Mouse (Mus musculus): ENCODE data around the gene Tom1l2. TPM values are rescaled to one million over a fixed set of nuclear protein-coding genes. Genes with fewer than 3 reads are reported as not detected.

Tom1l2 gene
- polyA plus RNA-seq, 1 experiment, result 22.3 TPM

- Histone ChIP-seq H3K36me3 (ENCODE audit: control insufficient read depth, insufficient read depth, low read length) (no peaks in the 10 kb centered on the region), H3K4me3 (ENCODE audit: control insufficient read depth, low read depth, low read length) (no peak overlapping the region), H3K27ac (ENCODE audit: control insufficient read depth, insufficient read depth, low read depth, low read length) (no peak overlapping the region), H3K27me3 (ENCODE audit: control insufficient read depth, insufficient read depth, low read length) (no peaks in the 10 kb centered on the region), H3K4me1 (ENCODE audit: control insufficient read depth, insufficient read depth, low read length) (peaks cover 3% of the 10 kb centered on the region)
- TF ChIP-seq CTCF (IDR thresholded peaks at IDR 0.05; ENCODE audit: control insufficient read depth, insufficient read depth, insufficient replicate concordance, low read depth, low read length) (no peak), POLR2A (IDR thresholded peaks at IDR 0.05; ENCODE audit: control insufficient read depth, low read depth, low read length) (no peak)
These were observed 167.1 kb downstream of the Tom1l2 start for GRCm38 (mm10) chr11:60185396-60186231.

- Histone ChIP-seq H3K36me3 (ENCODE audit: control insufficient read depth, insufficient read depth, low read length) (no peaks in the 10 kb centered on the region), H3K4me3 (ENCODE audit: control insufficient read depth, low read depth, low read length) (no peak overlapping the region), H3K27me3 (ENCODE audit: control insufficient read depth, insufficient read depth, low read length) (no peaks in the 10 kb centered on the region), H3K27ac (ENCODE audit: control insufficient read depth, insufficient read depth, low read depth, low read length) (no peak overlapping the region), H3K4me1 (ENCODE audit: control insufficient read depth, insufficient read depth, low read length) (peaks cover 3% of the 10 kb centered on the region)
- TF ChIP-seq CTCF (IDR thresholded peaks at IDR 0.05; ENCODE audit: control insufficient read depth, insufficient read depth, insufficient replicate concordance, low read depth, low read length) (no peak), POLR2A (IDR thresholded peaks at IDR 0.05; ENCODE audit: control insufficient read depth, low read depth, low read length) (no peak)
These were observed 168.1 kb downstream of the Tom1l2 start for GRCm38 (mm10) chr11:60184346-60185325.

- H3K4me1 ChIP-seq (ENCODE audit: control insufficient read depth, insufficient read depth, low read length), result peaks cover under 1% of the 10 kb centered on the region
- no peak overlapping the region for H3K4me3 ChIP-seq (ENCODE audit: control insufficient read depth, low read depth, low read length)
- no peaks in the 10 kb centered on the region for H3K36me3 ChIP-seq (ENCODE audit: control insufficient read depth, insufficient read depth, low read length)
- no peak for TF ChIP-seq CTCF (IDR thresholded peaks at IDR 0.05; ENCODE audit: control insufficient read depth, insufficient read depth, insufficient replicate concordance, low read depth, low read length)
- TF ChIP-seq POLR2A (IDR thresholded peaks at IDR 0.05; ENCODE audit: control insufficient read depth, low read depth, low read length), result no peak
- no peaks in the 10 kb centered on the region for H3K27me3 ChIP-seq (ENCODE audit: control insufficient read depth, insufficient read depth, low read length)
- H3K27ac ChIP-seq (ENCODE audit: control insufficient read depth, insufficient read depth, low read depth, low read length), result no peak overlapping the region
These were observed 170.0 kb downstream of the Tom1l2 start for GRCm38 (mm10) chr11:60182741-60183140.

GRCm38 (mm10) chr11:60182116-60182670 is 170.5 kb downstream of the Tom1l2 start:
- H3K36me3 ChIP-seq (ENCODE audit: control insufficient read depth, insufficient read depth, low read length), result no peaks in the 10 kb centered on the region
- no peak overlapping the region for H3K4me3 ChIP-seq (ENCODE audit: control insufficient read depth, low read depth, low read length)
- no peaks in the 10 kb centered on the region for H3K27me3 ChIP-seq (ENCODE audit: control insufficient read depth, insufficient read depth, low read length)
- TF ChIP-seq POLR2A (IDR thresholded peaks at IDR 0.05; ENCODE audit: control insufficient read depth, low read depth, low read length) (no peak), CTCF (IDR thresholded peaks at IDR 0.05; ENCODE audit: control insufficient read depth, insufficient read depth, insufficient replicate concordance, low read depth, low read length) (no peak)
- H3K27ac ChIP-seq (ENCODE audit: control insufficient read depth, insufficient read depth, low read depth, low read length), result no peak overlapping the region
- H3K4me1 ChIP-seq (ENCODE audit: control insufficient read depth, insufficient read depth, low read length), result peaks cover 6% of the 10 kb centered on the region

- H3K4me3 ChIP-seq (ENCODE audit: control insufficient read depth, low read depth, low read length), result no peak overlapping the region
- H3K27ac ChIP-seq (ENCODE audit: control insufficient read depth, insufficient read depth, low read depth, low read length), result no peak overlapping the region
- no peaks in the 10 kb centered on the region; the same call in 1 of the 2 replicates for H3K27me3 ChIP-seq (ENCODE audit: control insufficient read depth, insufficient read depth, low read length)
- peaks cover 26% of the 10 kb centered on the region for H3K4me1 ChIP-seq (ENCODE audit: control insufficient read depth, insufficient read depth, low read length)
- no peaks in the 10 kb centered on the region for H3K36me3 ChIP-seq (ENCODE audit: control insufficient read depth, insufficient read depth, low read length)
- TF ChIP-seq POLR2A (IDR thresholded peaks at IDR 0.05; ENCODE audit: control insufficient read depth, low read depth, low read length), result no peak
These were observed 174.2 kb downstream of the Tom1l2 start for GRCm38 (mm10) chr11:60178506-60178905.

- no peaks in the 10 kb centered on the region; the same call in 1 of the 2 replicates for H3K27me3 ChIP-seq (ENCODE audit: control insufficient read depth, insufficient read depth, low read length)
- H3K4me3 ChIP-seq (ENCODE audit: control insufficient read depth, low read depth, low read length), result no peak overlapping the region
- no peak overlapping the region for H3K27ac ChIP-seq (ENCODE audit: control insufficient read depth, insufficient read depth, low read depth, low read length)
- peaks cover 26% of the 10 kb centered on the region for H3K4me1 ChIP-seq (ENCODE audit: control insufficient read depth, insufficient read depth, low read length)
- no peak for TF ChIP-seq POLR2A (IDR thresholded peaks at IDR 0.05; ENCODE audit: control insufficient read depth, low read depth, low read length)
- TF ChIP-seq CTCF (IDR thresholded peaks at IDR 0.05; ENCODE audit: control insufficient read depth, insufficient read depth, insufficient replicate concordance, low read depth, low read length), result no peak
- no peaks in the 10 kb centered on the region for H3K36me3 ChIP-seq (ENCODE audit: control insufficient read depth, insufficient read depth, low read length)
These were observed 174.7 kb downstream of the Tom1l2 start for GRCm38 (mm10) chr11:60178005-60178404.

Measured in testis, adult 2 months (tissue).